Mouse (Mus musculus) embryonic fibroblast, embryonic 13.5 days (primary cell): ENCODE results near the gene Cd37.

Experiments used
- CTCF ChIP-seq: IDR thresholded peaks from 2 replicates; pipeline ENCODE4 v1.5.1; 2011; ENCODE audit warnings: mild to moderate bottlenecking, control low read depth, low read length, moderate library complexity, borderline replicate concordance; ENCODE audit not compliant: insufficient read depth
- POLR2A ChIP-seq: IDR thresholded peaks from 2 replicates; pipeline ENCODE4 v1.6.1; 2011; ENCODE audit warnings: low read depth, mild to moderate bottlenecking, control low read depth, low read length, moderate library complexity

DNA sequence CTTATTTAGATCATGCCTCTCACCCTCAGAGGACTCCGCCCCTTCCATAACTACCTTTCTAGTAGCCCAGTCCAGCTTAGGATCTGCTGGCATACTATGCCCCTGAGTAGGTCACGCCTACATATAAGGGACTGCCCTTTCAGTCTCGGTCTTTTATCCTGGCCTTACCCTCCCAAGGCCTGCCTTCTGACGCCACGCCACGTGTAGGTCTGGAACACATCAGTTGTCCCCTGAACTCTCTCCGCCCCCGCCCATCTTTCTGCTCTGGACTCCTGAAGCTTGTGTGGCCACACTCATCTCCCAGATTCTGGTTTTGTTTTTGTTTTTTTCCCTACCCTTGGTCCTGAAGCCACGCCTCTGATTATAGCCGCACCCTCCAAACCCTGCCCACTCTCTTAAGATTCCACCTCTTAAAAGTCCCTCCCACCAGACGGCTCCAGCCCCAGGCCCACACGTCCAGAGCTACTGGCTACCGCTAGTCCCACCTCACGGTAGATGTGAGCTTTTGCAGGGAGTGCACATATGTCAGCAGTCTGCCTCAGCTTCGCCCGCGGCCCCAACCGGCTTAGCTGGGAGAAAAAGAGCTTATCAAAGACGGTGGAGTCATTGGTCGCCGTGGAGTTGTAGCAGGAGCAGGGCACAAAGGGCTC is 3.9 kb downstream of the Cd37 start:
- TF ChIP-seq CTCF (no peak), POLR2A (0 out of 2 replicates have a peak, but pooled peaks have one; percentile 6)
